Mouse (Mus musculus) spleen, postnatal 14 days (tissue): ENCODE results near the gene Lrrc26.
"Not testable (repeated sequence)": the region's sequence is repeated elsewhere in the genome, so short reads cannot be mapped to it uniquely, and the experiment has no call there.

Experiments used
- DNase-seq, 2 experiments: peaks; one replicate each; pipeline ENCODE4 v3.0.0; 2021 to 2022; ENCODE audit warnings: low spot score in 2 of 2

The Lrrc26 gene

GRCm38 (mm10) chr2:25289651-25290050, at the start of gene Lrrc26:
Gene Lrrc26 (plus strand): TSS chr2:25289915.
- no peak for DNase-seq

GRCm38 (mm10) chr2:25240310-25240709, 49.4 kb upstream of the Lrrc26 start:
- no peak for DNase-seq

- peak in 1 of 2 experiments; percentile 33 for DNase-seq
Measured at GRCm38 (mm10) chr2:25240723-25241437, 48.8 kb upstream of the Lrrc26 start.

- DNase-seq = no peak
Measured at GRCm38 (mm10) chr2:25241438-25241775, 48.3 kb upstream of the Lrrc26 start.

- DNase-seq = no peak
Measured at GRCm38 (mm10) chr2:25242101-25242506, 47.6 kb upstream of the Lrrc26 start, which contains the start of the genes Rnf208 and Cysrt1. Gene Rnf208 (plus strand): TSS chr2:25242255. Gene Cysrt1 (minus strand): TSS chr2:25242452.

GRCm38 (mm10) chr2:25243342-25243741, 46.4 kb upstream of the Lrrc26 start:
- DNase-seq = no peak

- DNase-seq = no peak
Measured at GRCm38 (mm10) chr2:25244144-25244543, 45.6 kb upstream of the Lrrc26 start.

- no peak for DNase-seq
Measured at GRCm38 (mm10) chr2:25246183-25247072, 43.3 kb upstream of the Lrrc26 start, which contains the start of gene AL732309.1. Gene AL732309.1 (minus strand): TSS chr2:25246863.

GRCm38 (mm10) chr2:25252331-25252730, 37.4 kb upstream of the Lrrc26 start:
- DNase-seq = no peak

- DNase-seq = peak; percentile 73 to 82
Measured at GRCm38 (mm10) chr2:25255284-25255779, 34.4 kb upstream of the Lrrc26 start, which contains the start of gene Tmem203. Gene Tmem203 (plus strand): TSS chr2:25255439.

- DNase-seq = peak in 1 of 2 experiments; percentile 61
Measured at GRCm38 (mm10) chr2:25256443-25257109, 33.1 kb upstream of the Lrrc26 start.

- DNase-seq = not testable (repeated sequence)
Measured at GRCm38 (mm10) chr2:25257250-25257649, 32.5 kb upstream of the Lrrc26 start.

- no peak for DNase-seq
Measured at GRCm38 (mm10) chr2:25258887-25259286, 30.8 kb upstream of the Lrrc26 start.

- DNase-seq = no peak
Measured at GRCm38 (mm10) chr2:25261870-25262269, 27.8 kb upstream of the Lrrc26 start.

GRCm38 (mm10) chr2:25262291-25262767, 27.4 kb upstream of the Lrrc26 start, which contains the start of gene Tprn:
Gene Tprn (plus strand): TSS chr2:25262618.
- peak; percentile 91 to 93 for DNase-seq

- DNase-seq = peak in 1 of 2 experiments; percentile 33
Measured at GRCm38 (mm10) chr2:25262795-25263622, 26.7 kb upstream of the Lrrc26 start.

- DNase-seq = no peak
Measured at GRCm38 (mm10) chr2:25263623-25264285, 26.0 kb upstream of the Lrrc26 start.

- no peak for DNase-seq
Measured at GRCm38 (mm10) chr2:25264286-25264660, 25.4 kb upstream of the Lrrc26 start.

GRCm38 (mm10) chr2:25264851-25265250, 24.9 kb upstream of the Lrrc26 start:
- DNase-seq = no peak
